Mouse (Mus musculus): ENCODE results near the gene Olfr136. TPM values are rescaled to one million over a fixed set of nuclear protein-coding genes. Genes with fewer than 3 reads are reported as not detected.

The Olfr136 gene
- total RNA-seq (2021), result not detected in 2 replicates
- long read RNA-seq, experiment 1, result 0 reads
- long read RNA-seq, experiment 2, result 0 reads

DNA sequence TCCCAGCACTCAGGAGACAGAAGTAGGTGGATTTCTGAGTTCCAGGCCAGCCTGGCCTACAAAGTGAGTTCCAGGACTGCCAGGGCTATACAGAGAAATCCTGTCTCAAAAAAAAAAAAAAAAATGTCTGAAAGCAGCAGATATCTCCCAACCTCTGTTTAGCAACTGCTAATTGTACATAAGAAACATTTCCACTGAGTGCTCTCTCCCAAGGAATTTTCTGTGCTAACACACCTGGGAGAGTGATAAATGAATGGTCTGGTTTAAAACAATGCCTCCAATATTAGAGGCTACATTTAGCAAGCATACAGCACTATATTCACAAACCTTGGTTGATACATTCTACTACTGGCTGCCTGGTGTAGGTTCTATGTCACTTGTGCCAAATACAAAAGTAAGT lies at the start of gene Olfr136:
Gene Olfr136 (plus strand): TSS at position 301 of the 400 bp plus-strand sequence.
- no peak for DNase-seq

DNA sequence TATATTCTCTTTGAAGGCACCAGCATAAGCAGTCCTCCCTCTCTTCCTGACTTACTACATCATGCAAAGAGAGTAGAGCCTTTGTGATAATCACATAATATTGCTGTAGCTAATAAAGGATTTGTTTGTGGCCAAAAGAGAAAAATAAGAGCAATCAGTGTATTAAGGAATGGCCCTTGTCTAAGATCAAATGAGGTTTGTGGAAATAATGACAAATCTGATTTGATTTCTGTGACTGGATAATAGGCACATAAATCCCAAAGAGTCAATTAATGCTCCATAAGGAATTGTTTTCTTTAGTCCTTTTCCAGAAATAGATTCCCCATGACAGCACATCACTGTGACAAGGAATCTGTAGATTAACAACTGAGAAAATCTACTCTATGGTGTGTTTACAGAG lies 22.2 kb upstream of the Olfr136 start, which contains the start of gene Olfr137:
Gene Olfr137 (minus strand): TSS at position 101 of the 400 bp plus-strand sequence.
- DNase-seq, result no peak

Other genes with a start within 250 kb of the Olfr136 start
- gene Olfr131, start 241.1 kb upstream of the Olfr136 start, total RNA-seq (2021), result not detected in 2 replicates
- not detected in 2 replicates for gene Olfr132, start 195.3 kb upstream of the Olfr136 start, total RNA-seq (2021)
- gene Olfr133, start 184.6 kb upstream of the Olfr136 start, total RNA-seq (2021), result not detected in 2 replicates
- not detected in 2 replicates for gene Olfr134, start 158.4 kb upstream of the Olfr136 start, total RNA-seq (2021)
- gene Olfr135, start 125.5 kb upstream of the Olfr136 start, total RNA-seq (2021), result not detected in 2 replicates
- gene Olfr138, start 68.8 kb upstream of the Olfr136 start, total RNA-seq (2021), result not detected in 2 replicates
- gene Olfr137, start 22.3 kb upstream of the Olfr136 start, total RNA-seq (2021), result not detected in 2 replicates
- gene Esp36, start 90.4 kb downstream of the Olfr136 start, total RNA-seq (2021), result not detected in 2 replicates
- gene Esp34, start 224.4 kb downstream of the Olfr136 start, total RNA-seq (2021), result not detected in 2 replicates

Measured in adrenal gland, postnatal 14 days (tissue).